ENCODE assay signal across 9 mouse cellular contexts in the genomic region with DNA sequence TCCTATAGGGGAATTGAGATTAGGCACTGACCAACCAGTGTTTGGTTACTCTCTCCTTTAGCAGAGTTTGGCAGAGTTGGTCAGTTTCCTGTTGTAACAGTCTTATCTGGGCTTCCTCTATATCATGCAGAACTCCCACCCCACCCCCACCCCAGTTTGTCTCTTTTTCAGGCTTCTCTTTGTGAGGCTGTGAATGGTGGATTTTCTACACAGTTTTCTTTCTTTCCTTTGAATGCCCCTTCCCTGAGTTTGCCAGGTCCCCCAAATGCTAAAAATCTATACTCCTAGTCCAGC.
DNase-seq lines count a peak whose midpoint lies in the region; ATAC-seq lines count a peak whose summit lies in the region.
"Had no signal": no experiment of that assay in that cellular context is flagged by ENCODE, and none has a peak within 500 bp of the region (broad histone marks: within the 10 kb centered on the region; RNA-seq: fewer than 3 reads in every experiment).

No protein-coding gene starts in this region.

- DNase-seq in adrenal gland, adult 8-10 months: no peak

- no peaks in the 10 kb centered on the region for H3K27me3 ChIP-seq in hindbrain, embryonic 16.5 days (replicated peaks; ENCODE audit: control insufficient read depth, insufficient read depth, low read length)
- no peaks in the 10 kb centered on the region; the same call in 1 of the 2 replicates for H3K27me3 ChIP-seq in hindbrain, embryonic 12.5 days
- H3K27me3 ChIP-seq in midbrain, embryonic 16.5 days (ENCODE audit: control insufficient read depth, insufficient read depth, low read depth, low read length): no peaks in the 10 kb centered on the region
- H3K27me3 ChIP-seq in midbrain, embryonic 15.5 days (replicated peaks): 0 out of 2 replicates have a peak, but pooled peaks cover 4% of the 10 kb centered on the region
- no peaks in the 10 kb centered on the region for H3K27me3 ChIP-seq in intestine, embryonic 15.5 days (replicated peaks)
- H3K27me3 ChIP-seq: neural tube, embryonic 13.5 days had no signal

- H3K4me1 ChIP-seq in hindbrain, embryonic 16.5 days (ENCODE audit: control insufficient read depth, insufficient read depth, low read depth, low read length): no peaks in the 10 kb centered on the region
- peaks cover 30% of the 10 kb centered on the region for H3K4me1 ChIP-seq in hindbrain, embryonic 12.5 days
- no peaks in the 10 kb centered on the region for H3K4me1 ChIP-seq in midbrain, embryonic 16.5 days (ENCODE audit: control insufficient read depth, insufficient read depth, low read length)
- H3K4me1 ChIP-seq in midbrain, embryonic 15.5 days: 0 out of 2 replicates have a peak, but pooled peaks cover 5% of the 10 kb centered on the region
- peaks cover 33% of the 10 kb centered on the region for H3K4me1 ChIP-seq in intestine, embryonic 15.5 days (replicated peaks)

- no peak overlapping the region for H3K27ac ChIP-seq in hindbrain, embryonic 16.5 days (ENCODE audit: low read depth, low read length)
- H3K27ac ChIP-seq in hindbrain, embryonic 12.5 days: no peak overlapping the region
- no peak overlapping the region for H3K27ac ChIP-seq in midbrain, embryonic 16.5 days (ENCODE audit: low read length)
- no peak overlapping the region for H3K27ac ChIP-seq in midbrain, embryonic 15.5 days
- peak overlapping the region; percentile 56 for H3K27ac ChIP-seq in intestine, embryonic 15.5 days
- H3K27ac ChIP-seq: neural tube, embryonic 13.5 days had no signal

- no peak overlapping the region for H3K4me3 ChIP-seq in hindbrain, embryonic 16.5 days (ENCODE audit: low read length)
- no peak overlapping the region for H3K4me3 ChIP-seq in hindbrain, embryonic 12.5 days
- H3K4me3 ChIP-seq in midbrain, embryonic 16.5 days (ENCODE audit: low read depth, low read length): no peak overlapping the region
- no peak overlapping the region for H3K4me3 ChIP-seq in midbrain, embryonic 15.5 days
- H3K4me3 ChIP-seq in intestine, embryonic 15.5 days (replicated peaks): no peak overlapping the region
- H3K4me3 ChIP-seq: neural tube, embryonic 13.5 days had no signal

- H3K36me3 ChIP-seq in hindbrain, embryonic 16.5 days (ENCODE audit: control insufficient read depth, insufficient read depth, low read length): no peaks in the 10 kb centered on the region
- H3K36me3 ChIP-seq in hindbrain, embryonic 12.5 days: no peaks in the 10 kb centered on the region
- H3K36me3 ChIP-seq in midbrain, embryonic 16.5 days (ENCODE audit: control insufficient read depth, insufficient read depth, low read length): no peaks in the 10 kb centered on the region
- no peaks in the 10 kb centered on the region for H3K36me3 ChIP-seq in midbrain, embryonic 15.5 days (replicated peaks)
- no peaks in the 10 kb centered on the region for H3K36me3 ChIP-seq in intestine, embryonic 15.5 days
- H3K36me3 ChIP-seq: neural tube, embryonic 13.5 days had no signal

- H3K9ac ChIP-seq in hindbrain, embryonic 16.5 days (ENCODE audit: low read depth, low read length): no peak overlapping the region
- H3K9ac ChIP-seq in hindbrain, embryonic 12.5 days: no peak overlapping the region
- no peak overlapping the region for H3K9ac ChIP-seq in midbrain, embryonic 16.5 days (ENCODE audit: low read depth, low read length)
- H3K9ac ChIP-seq in midbrain, embryonic 15.5 days: no peak overlapping the region
- no peak overlapping the region for H3K9ac ChIP-seq in intestine, embryonic 15.5 days
- H3K9ac ChIP-seq: neural tube, embryonic 13.5 days had no signal

- H3K9me3 ChIP-seq in hindbrain, embryonic 16.5 days (ENCODE audit: control insufficient read depth, low read length): no peaks in the 10 kb centered on the region
- no peaks in the 10 kb centered on the region for H3K9me3 ChIP-seq in hindbrain, embryonic 12.5 days (replicated peaks)
- H3K9me3 ChIP-seq in midbrain, embryonic 16.5 days (replicated peaks; ENCODE audit: control insufficient read depth, low read length, poor library complexity, severe bottlenecking): no peaks in the 10 kb centered on the region
- no peaks in the 10 kb centered on the region for H3K9me3 ChIP-seq in midbrain, embryonic 15.5 days
- H3K9me3 ChIP-seq in intestine, embryonic 15.5 days: no peaks in the 10 kb centered on the region
- H3K9me3 ChIP-seq: neural tube, embryonic 13.5 days had no signal

- H3K4me2 ChIP-seq in hindbrain, embryonic 16.5 days (ENCODE audit: low read length): no peak overlapping the region
- no peak overlapping the region for H3K4me2 ChIP-seq in hindbrain, embryonic 12.5 days (replicated peaks)
- no peak overlapping the region for H3K4me2 ChIP-seq in midbrain, embryonic 16.5 days (ENCODE audit: low read length)
- H3K4me2 ChIP-seq in midbrain, embryonic 15.5 days: no peak overlapping the region
- 0 out of 2 replicates have a peak overlapping the region, but pooled peaks have one; percentile 22 for H3K4me2 ChIP-seq in intestine, embryonic 15.5 days (replicated peaks)
- H3K4me2 ChIP-seq: midbrain, embryonic 11.5 days; neural tube, embryonic 13.5 days had no signal

- 0 out of 2 replicates have a peak, but pooled peaks have one; percentile 18 for ATAC-seq in hindbrain, embryonic 16.5 days
- ATAC-seq in hindbrain, embryonic 12.5 days (ENCODE audit: low FRiP score): no peak
- ATAC-seq in midbrain, embryonic 16.5 days: 0 out of 2 replicates have a peak, but pooled peaks have one; percentile 29
- no peak for ATAC-seq in midbrain, embryonic 15.5 days (replicated peaks)
- peak; percentile 34 for ATAC-seq in intestine, embryonic 15.5 days
- ATAC-seq in activated CD4-positive, CD25-positive, alpha-beta regulatory T cell, adult 4 months: no peak

Comparison
In these comparisons a context has a peak if more than half of its experiments do, and no peak if none do; other contexts are left out.
1. ATAC-seq: peak in hindbrain, embryonic 16.5 days (single experiment), midbrain, embryonic 16.5 days (single experiment) and intestine, embryonic 15.5 days (single experiment); none in hindbrain, embryonic 12.5 days (single experiment), midbrain, embryonic 15.5 days (single experiment) and activated CD4-positive, CD25-positive, alpha-beta regulatory T cell, adult 4 months (single experiment).